Mouse (Mus musculus): ENCODE data around the gene St8sia1. TPM values are rescaled to one million over a fixed set of nuclear protein-coding genes. Genes with fewer than 3 reads are reported as not detected.

St8sia1 gene
- total and polyA plus RNA-seq, 3 experiments = 0.01 TPM; not detected in 2

DNA sequence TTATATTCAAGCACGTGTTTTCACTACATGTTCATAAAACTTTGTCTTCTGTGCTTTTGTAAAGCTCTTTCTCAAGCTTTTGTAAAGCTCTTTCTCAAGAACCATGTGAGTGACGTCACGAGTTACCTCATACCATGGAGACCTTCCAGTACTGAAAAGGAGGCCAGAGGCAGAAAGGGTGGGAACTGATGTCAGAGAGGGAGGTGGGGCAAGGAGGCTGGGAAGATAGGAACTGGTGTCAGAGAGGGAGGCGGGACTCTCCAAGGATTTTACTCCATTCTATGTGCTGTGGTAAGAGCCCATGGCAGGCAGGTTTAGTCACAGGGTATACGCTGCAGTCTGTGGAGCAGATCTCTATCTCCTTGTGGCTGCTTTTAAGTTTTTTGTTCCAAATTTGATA lies 31.3 kb upstream of the St8sia1 start:
- H3K9ac ChIP-seq (ENCODE audit: control insufficient read depth, low read depth, low read length, poor library complexity, severe bottlenecking) = no peak overlapping the region
- DNase-seq (ENCODE audit: low read depth, low spot score) = peak; percentile 13
- peaks cover 0 to 2% of the 10 kb centered on the region in 2 experiments for H3K27me3 ChIP-seq (ENCODE audit: control insufficient read depth in 1 of 2, insufficient read depth in 2 of 2, low read length in 2 of 2)
- H3K27ac ChIP-seq (ENCODE audit: control insufficient read depth, low read depth, low read length) = no peak overlapping the region
- no peak overlapping the region for H3K4me3 ChIP-seq (ENCODE audit: control insufficient read depth in 1 of 2, insufficient read depth in 1 of 2, low read depth in 2 of 2, low read length in 2 of 2)
- no peak for TF ChIP-seq ETS1 (IDR thresholded peaks at IDR 0.05; ENCODE audit: low read depth, low read length)
- no peak for TF ChIP-seq MYC (IDR thresholded peaks at IDR 0.05; ENCODE audit: low read depth, low read length)
- TF ChIP-seq CTCF (IDR thresholded peaks at IDR 0.05 in 2 of 3, conservative IDR thresholded peaks at IDR 0.05 in 1 of 3; ENCODE audit: control insufficient read depth in 1 of 3, insufficient read depth in 1 of 3, low read depth in 2 of 3, low read length in 3 of 3, poor library complexity in 1 of 3, severe bottlenecking in 1 of 3) = no peak
- TF ChIP-seq NELFE (IDR thresholded peaks at IDR 0.05; ENCODE audit: low read depth, low read length) = no peak
- no peak for TF ChIP-seq POLR2AphosphoS2 (IDR thresholded peaks at IDR 0.05; ENCODE audit: low read length)
- no peak for TF ChIP-seq POLR2A (IDR thresholded peaks at IDR 0.05; ENCODE audit: control insufficient read depth in 1 of 2, insufficient read depth in 1 of 2, low read depth in 1 of 2, low read length in 2 of 2, poor library complexity in 1 of 2)
- no peak for TF ChIP-seq KAT2A (conservative IDR thresholded peaks at IDR 0.05; ENCODE audit: low read depth, low read length)
- no peak for TF ChIP-seq TAL1 (IDR thresholded peaks at IDR 0.05; ENCODE audit: low read length)
- TF ChIP-seq MAX (IDR thresholded peaks at IDR 0.05; ENCODE audit: low read length) = no peak
- TF ChIP-seq ZC3H11A (IDR thresholded peaks at IDR 0.05; ENCODE audit: low read depth, low read length) = no peak
- no peak for TF ChIP-seq POLR2AphosphoS5 (IDR thresholded peaks at IDR 0.05; ENCODE audit: borderline replicate concordance, low read depth, low read length)
- TF ChIP-seq USF2 (IDR thresholded peaks at IDR 0.05; ENCODE audit: borderline replicate concordance in 1 of 2, insufficient read depth in 1 of 2, low read depth in 1 of 2, low read length in 2 of 2) = no peak
- TF ChIP-seq JUND (IDR thresholded peaks at IDR 0.05; ENCODE audit: low read depth, low read length) = no peak
- H3K9me3 ChIP-seq (replicated peaks; ENCODE audit: insufficient read depth, low read length) = no peaks in the 10 kb centered on the region
- H3K4me1 ChIP-seq (ENCODE audit: control insufficient read depth in 1 of 2, insufficient read depth in 2 of 2, low read length in 2 of 2) = peaks cover 0 to 3% of the 10 kb centered on the region in 2 experiments; a peak in 1 of 4 replicates
- no peaks in the 10 kb centered on the region for H3K79me2 ChIP-seq (ENCODE audit: control insufficient read depth, insufficient read depth, low read length, poor library complexity)
- H3K36me3 ChIP-seq (ENCODE audit: control insufficient read depth in 1 of 2, insufficient read depth in 2 of 2, low read length in 2 of 2) = no peaks in the 10 kb centered on the region

DNA sequence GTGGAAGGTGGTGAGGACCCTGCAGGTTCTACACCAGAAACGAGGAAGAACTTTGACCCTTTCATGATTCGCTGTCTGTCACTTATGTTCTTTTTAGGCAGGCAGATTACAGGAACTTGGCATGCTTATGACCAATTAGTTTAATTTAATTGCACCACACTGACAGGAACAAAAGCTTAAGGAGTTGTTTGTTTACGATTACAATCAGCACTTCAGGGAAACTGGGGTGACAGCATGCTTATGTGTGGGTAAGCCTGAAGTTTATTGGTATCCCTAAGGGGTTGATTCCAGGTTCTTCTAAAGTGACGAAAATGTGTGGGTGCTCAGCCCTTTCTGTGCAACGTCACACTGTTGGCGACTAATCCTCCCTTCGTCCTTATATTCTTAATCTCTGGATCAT lies 30.6 kb upstream of the St8sia1 start:
- Histone ChIP-seq H3K79me2 (ENCODE audit: control insufficient read depth, insufficient read depth, low read length, poor library complexity) (no peaks in the 10 kb centered on the region), H3K27me3 (ENCODE audit: control insufficient read depth in 1 of 2, insufficient read depth in 2 of 2, low read length in 2 of 2) (peaks cover 0 to 2% of the 10 kb centered on the region in 2 experiments), H3K4me3 (ENCODE audit: control insufficient read depth in 1 of 2, insufficient read depth in 1 of 2, low read depth in 2 of 2, low read length in 2 of 2) (no peak overlapping the region), H3K4me1 (ENCODE audit: control insufficient read depth in 1 of 2, insufficient read depth in 2 of 2, low read length in 2 of 2) (peaks cover 0 to 3% of the 10 kb centered on the region in 2 experiments; a peak in 2 of 4 replicates), H3K9me3 (replicated peaks; ENCODE audit: insufficient read depth, low read length) (no peaks in the 10 kb centered on the region), H3K9ac (ENCODE audit: control insufficient read depth, low read depth, low read length, poor library complexity, severe bottlenecking) (no peak overlapping the region), H3K36me3 (ENCODE audit: control insufficient read depth in 1 of 2, insufficient read depth in 2 of 2, low read length in 2 of 2) (no peaks in the 10 kb centered on the region), H3K27ac (ENCODE audit: control insufficient read depth, low read depth, low read length) (no peak overlapping the region)
- no peak for DNase-seq (ENCODE audit: low read depth, low spot score)
- TF ChIP-seq POLR2AphosphoS5 (IDR thresholded peaks at IDR 0.05; ENCODE audit: borderline replicate concordance, low read depth, low read length) (no peak), USF2 (IDR thresholded peaks at IDR 0.05; ENCODE audit: borderline replicate concordance in 1 of 2, insufficient read depth in 1 of 2, low read depth in 1 of 2, low read length in 2 of 2) (no peak), MEF2A (IDR thresholded peaks at IDR 0.05; ENCODE audit: extremely low read depth, insufficient replicate concordance, low read depth, low read length, poor library complexity, severe bottlenecking) (no peak), MYB (IDR thresholded peaks at IDR 0.05; ENCODE audit: low read depth, low read length) (no peak), ELF1 (IDR thresholded peaks at IDR 0.05; ENCODE audit: low read depth, low read length) (no peak), ZMIZ1 (IDR thresholded peaks at IDR 0.05; ENCODE audit: low read depth, low read length) (no peak), MYC (IDR thresholded peaks at IDR 0.05; ENCODE audit: low read depth, low read length) (no peak), ETS1 (IDR thresholded peaks at IDR 0.05; ENCODE audit: low read depth, low read length) (no peak), NRF1 (IDR thresholded peaks at IDR 0.05; ENCODE audit: insufficient read depth, low read depth, low read length, poor library complexity, severe bottlenecking) (no peak), JUND (IDR thresholded peaks at IDR 0.05; ENCODE audit: low read depth, low read length) (no peak), POLR2A (IDR thresholded peaks at IDR 0.05; ENCODE audit: control insufficient read depth in 1 of 2, insufficient read depth in 1 of 2, low read depth in 1 of 2, low read length in 2 of 2, poor library complexity in 1 of 2) (no peak), GATA1 (IDR thresholded peaks at IDR 0.05; ENCODE audit: low read depth, low read length) (no peak), MAX (IDR thresholded peaks at IDR 0.05; ENCODE audit: low read length) (no peak), USF1 (IDR thresholded peaks at IDR 0.05; ENCODE audit: low read depth, low read length) (no peak)
